Mouse (Mus musculus) heart, embryonic 13.5 days (tissue): ENCODE results near the gene Rab3gap1. TPM values are rescaled to one million over a fixed set of nuclear protein-coding genes. Genes with fewer than 3 reads are reported as not detected.

Source experiments
- ATAC-seq: fragments of 200-750 bp; cut with Nextera tagmentation; 2 replicates; pipeline ENCODE4 v1.8.0; 2017; ENCODE audit warnings: moderate TSS enrichment; ENCODE audit not compliant: insufficient number of reproducible peaks, low FRiP score, low TSS enrichment; ENCODE audit errors: extremely low read depth
- H3K27ac ChIP-seq: fragments of 300-500 bp; sonication (generic); replicated peaks from 2 replicates; pipeline ENCODE4 v1.5.1; 2015; ENCODE audit warnings: moderate library complexity, mild to moderate bottlenecking, inconsistent platforms
- H3K27me3 ChIP-seq: fragments of 300-500 bp; sonication (generic); replicated peaks from 2 replicates; pipeline ENCODE4 v1.6.1; 2015; ENCODE audit warnings: mild to moderate bottlenecking, inconsistent platforms
- H3K36me3 ChIP-seq: fragments of 300-500 bp; sonication (generic); 2 replicates; pipeline ENCODE4 v1.6.1; 2015; ENCODE audit warnings: mild to moderate bottlenecking, inconsistent platforms
- H3K4me1 ChIP-seq: fragments of 300-500 bp; sonication (generic); 2 replicates; pipeline ENCODE4 v1.6.1; 2015; ENCODE audit warnings: inconsistent platforms
- H3K4me2 ChIP-seq: fragments of 300-500 bp; sonication (generic); 2 replicates; pipeline ENCODE4 v1.6.1; 2015; ENCODE audit warnings: inconsistent platforms, mild to moderate bottlenecking, moderate library complexity
- H3K4me3 ChIP-seq: fragments of 300-500 bp; sonication (generic); 2 replicates; pipeline ENCODE4 v1.5.1; 2015; ENCODE audit warnings: moderate library complexity, mild to moderate bottlenecking, inconsistent platforms
- H3K9ac ChIP-seq: fragments of 300-500 bp; sonication (generic); 2 replicates; pipeline ENCODE4 v1.6.1; 2015; ENCODE audit warnings: inconsistent platforms, mild to moderate bottlenecking, moderate library complexity
- H3K9me3 ChIP-seq: fragments of 300-500 bp; sonication (generic); 2 replicates; pipeline ENCODE4 v1.6.1; 2016; ENCODE audit warnings: inconsistent platforms
- WGBS: fragments of 180-500 bp; shearing (Covaris S2); methylation state at CpG from one replicate; pipeline ENCODE4 v1.1.7; 2015; ENCODE audit warnings: mixed read lengths; 5-methylcytosine and 5-hydroxymethylcytosine counted together
- polyA plus RNA-seq: library from polyadenylated mRNA; unstranded; fragments of >200 nt; fragmentation: Nextera tagmentation; extraction: Ambion mirVana; gene quantifications from 2 replicates; pipeline ENCODE4 v1.2.1, GENCODE M21; 2015

Rab3gap1 gene
- polyA plus RNA-seq, 1 experiment from 2014 or later = 21.7 TPM

DNA sequence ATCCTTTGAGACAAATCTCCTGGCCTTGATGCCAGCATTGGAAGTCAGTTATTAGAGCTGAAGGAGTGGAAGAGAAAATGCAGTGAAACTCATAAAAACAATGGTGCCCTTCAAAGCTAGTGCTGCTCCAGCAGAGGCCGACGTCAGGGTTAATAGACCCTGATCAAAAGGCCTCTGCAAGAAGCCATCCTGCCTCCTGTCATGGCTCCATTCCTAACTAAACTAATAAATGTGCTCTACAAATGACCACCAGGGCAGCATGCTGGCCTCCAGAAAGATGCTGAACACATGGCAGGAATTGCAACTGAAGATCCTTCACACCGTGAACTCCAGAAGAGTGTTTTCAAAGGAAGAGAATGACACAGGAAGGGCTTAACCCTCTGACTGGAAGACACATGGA lies 116.8 kb downstream of the Rab3gap1 start:
- WGBS = 56% methylated on average over 3 of the region's 3 CpGs
- Histone ChIP-seq H3K27ac (no peak overlapping the region), H3K27me3 (no peaks in the 10 kb centered on the region), H3K4me2 (no peak overlapping the region), H3K4me3 (no peak overlapping the region), H3K9ac (no peak overlapping the region), H3K36me3 (peaks cover 2% of the 10 kb centered on the region; the same call in 1 of the 2 replicates), H3K9me3 (no peaks in the 10 kb centered on the region), H3K4me1 (peaks cover 12% of the 10 kb centered on the region)
- no peak for ATAC-seq

DNA sequence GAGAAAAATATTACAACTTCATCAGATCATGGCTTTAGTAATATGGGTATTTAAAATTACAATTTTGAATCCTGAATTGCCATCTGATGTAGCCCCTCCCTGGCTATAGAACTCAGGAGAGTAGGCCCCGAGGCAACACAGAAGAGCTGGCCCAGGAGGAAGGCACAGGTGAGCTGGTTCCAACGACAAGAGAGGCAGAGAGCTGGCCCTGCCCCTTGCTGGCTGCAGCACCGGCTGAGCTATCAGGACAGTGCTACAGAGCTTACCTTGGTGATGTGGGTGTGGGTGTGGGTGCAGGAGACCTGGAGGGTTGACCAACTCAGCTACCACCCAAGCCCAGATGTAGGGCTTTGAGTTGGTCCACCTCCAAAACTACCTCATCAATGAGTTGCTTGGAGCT lies 119.7 kb downstream of the Rab3gap1 start:
- WGBS = 72% methylated on average over 3 of the region's 3 CpGs
- Histone ChIP-seq H3K4me2 (no peak overlapping the region), H3K9ac (no peak overlapping the region), H3K4me1 (peaks cover 17% of the 10 kb centered on the region), H3K4me3 (no peak overlapping the region), H3K36me3 (peaks cover 19% of the 10 kb centered on the region), H3K27ac (no peak overlapping the region), H3K27me3 (no peaks in the 10 kb centered on the region), H3K9me3 (no peaks in the 10 kb centered on the region)
- ATAC-seq = no peak

DNA sequence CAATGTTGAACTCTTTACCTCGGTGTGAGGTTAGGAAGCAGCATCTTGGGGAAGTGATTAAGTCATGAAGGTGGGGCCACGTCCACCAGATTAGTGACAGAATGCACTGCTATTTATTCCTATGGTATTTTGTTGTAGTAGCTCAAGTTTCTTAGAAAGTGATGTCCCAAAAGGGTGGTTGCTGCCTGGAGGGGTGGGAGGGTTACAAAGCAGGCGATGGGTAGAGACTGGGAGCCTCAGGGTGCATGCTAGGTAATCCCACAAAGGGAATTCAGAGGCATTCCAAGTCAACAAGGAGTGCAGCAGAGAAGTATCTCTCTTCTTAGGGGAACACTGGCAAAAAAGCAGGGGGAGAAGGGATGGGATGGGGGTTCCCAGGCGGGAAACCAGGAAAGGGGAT lies 120.8 kb downstream of the Rab3gap1 start:
- ATAC-seq = no peak

DNA sequence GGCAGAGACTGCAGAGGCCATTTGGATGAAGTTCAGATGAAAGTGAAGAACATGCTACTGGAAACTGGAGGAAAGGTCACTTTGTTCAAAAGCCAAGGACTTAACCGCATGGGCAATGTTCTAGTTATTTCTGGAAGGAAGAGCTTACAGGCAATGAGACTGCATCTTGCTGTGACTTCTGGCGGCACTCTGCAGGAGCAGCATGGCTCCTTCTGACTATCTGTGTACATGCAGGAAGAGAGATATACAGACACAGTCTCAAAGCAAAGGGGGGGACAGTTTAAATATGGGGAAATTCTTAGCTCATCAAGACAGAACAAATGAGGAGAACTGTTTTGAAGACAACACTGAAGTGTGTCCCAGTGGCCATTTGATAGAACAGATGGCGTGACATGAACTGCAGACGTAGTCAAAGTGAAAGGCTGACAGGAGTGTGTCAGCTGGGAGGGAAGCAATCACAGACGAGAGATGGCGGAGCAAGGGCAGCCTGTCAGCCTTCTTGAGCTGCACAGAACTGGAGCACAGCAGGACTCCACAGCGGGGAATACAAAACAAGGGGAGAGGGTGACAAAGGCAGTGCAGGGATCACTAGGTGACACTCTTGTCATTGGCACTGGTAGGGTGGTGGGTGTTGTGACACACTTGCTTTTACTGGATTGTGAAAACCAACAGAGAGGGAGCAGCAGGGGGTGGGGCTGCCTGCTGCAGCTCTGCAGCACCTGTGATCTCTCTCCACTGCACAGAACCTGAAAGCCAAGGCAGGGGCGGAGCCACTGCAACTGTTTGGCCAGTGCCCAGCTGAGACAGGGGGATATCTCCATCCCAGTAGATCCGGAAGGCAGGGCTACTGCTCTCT lies 121.5 kb downstream of the Rab3gap1 start:
- Histone ChIP-seq H3K27me3 (no peaks in the 10 kb centered on the region), H3K4me1 (peaks cover 17% of the 10 kb centered on the region), H3K9ac (no peak overlapping the region), H3K9me3 (no peaks in the 10 kb centered on the region), H3K4me2 (peak overlapping the region; percentile 42), H3K36me3 (peaks cover 19% of the 10 kb centered on the region), H3K4me3 (no peak overlapping the region), H3K27ac (peak overlapping the region; percentile 22; the same call in 1 of the 2 replicates)
- no peak for ATAC-seq
- 30% methylated on average over 9 of the region's 9 CpGs for WGBS

More for the DNA sequence above, 120.8 kb downstream of the Rab3gap1 start:
- Histone ChIP-seq H3K9ac (no peak overlapping the region), H3K4me1 (peaks cover 17% of the 10 kb centered on the region), H3K27me3 (no peaks in the 10 kb centered on the region), H3K36me3 (peaks cover 19% of the 10 kb centered on the region), H3K9me3 (no peaks in the 10 kb centered on the region), H3K4me3 (no peak overlapping the region), H3K27ac (no peak overlapping the region), H3K4me2 (no peak overlapping the region)
- WGBS = 70% methylated on average over 4 of the region's 4 CpGs

Other genes with a start within 250 kb of the Rab3gap1 start
- gene Tmem163, start 189.2 kb upstream of the Rab3gap1 start, polyA plus RNA-seq = 22.4 and 23.6 TPM in 2 replicates
- 0.49 and 0.56 TPM in 2 replicates for gene Acmsd, start 139.4 kb upstream of the Rab3gap1 start, polyA plus RNA-seq
- gene Ccnt2, start 94.6 kb upstream of the Rab3gap1 start, polyA plus RNA-seq = 56.9 and 62.6 TPM in 2 replicates
- gene Map3k19, start 13.7 kb upstream of the Rab3gap1 start, polyA plus RNA-seq = 0.04 TPM in 1 of 2 replicates, not detected in the other
- 5.7 and 5.8 TPM in 2 replicates for gene Zranb3, start 234.3 kb downstream of the Rab3gap1 start, polyA plus RNA-seq
- 48.5 and 49.0 TPM in 2 replicates for gene R3hdm1, start 234.5 kb downstream of the Rab3gap1 start, polyA plus RNA-seq